Mouse (Mus musculus) naive thymus-derived CD4-positive, alpha-beta T cell, adult 5 months (primary cell): ENCODE results near the gene Zfp607a. TPM values are rescaled to one million over a fixed set of nuclear protein-coding genes. Genes with fewer than 3 reads are reported as not detected.

Experiments used
- polyA plus RNA-seq: library from polyadenylated mRNA; unstranded; fragments of 100-300 nt; shearing (Covaris generic); gene quantifications from one replicate; pipeline ENCODE4 v1.2.1, GENCODE M21; 2017

Gene Zfp607a
- polyA plus RNA-seq = 9.5 TPM

DNA sequence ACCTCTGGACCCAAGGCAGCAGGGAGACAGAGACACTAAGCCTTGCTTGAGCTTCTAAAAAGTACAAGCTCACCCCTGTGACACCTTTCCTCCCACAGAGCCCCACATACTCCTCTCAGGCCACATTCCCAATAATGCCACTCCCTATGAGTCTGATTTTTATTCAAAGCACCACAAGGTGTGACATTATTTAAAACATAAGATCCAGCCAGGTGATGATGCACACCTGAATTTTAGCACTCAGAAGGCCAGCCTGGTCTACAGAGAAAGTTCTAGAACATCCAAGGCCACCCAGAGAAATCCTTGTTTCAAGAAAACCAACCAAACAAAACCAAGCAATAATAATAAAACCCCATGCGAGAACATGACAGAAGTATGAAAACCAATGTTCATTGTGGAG lies at the start of gene Zfp607a:
TSS of gene Zfp607a (plus strand) at position 301 of the 400 bp plus-strand sequence.

DNA sequence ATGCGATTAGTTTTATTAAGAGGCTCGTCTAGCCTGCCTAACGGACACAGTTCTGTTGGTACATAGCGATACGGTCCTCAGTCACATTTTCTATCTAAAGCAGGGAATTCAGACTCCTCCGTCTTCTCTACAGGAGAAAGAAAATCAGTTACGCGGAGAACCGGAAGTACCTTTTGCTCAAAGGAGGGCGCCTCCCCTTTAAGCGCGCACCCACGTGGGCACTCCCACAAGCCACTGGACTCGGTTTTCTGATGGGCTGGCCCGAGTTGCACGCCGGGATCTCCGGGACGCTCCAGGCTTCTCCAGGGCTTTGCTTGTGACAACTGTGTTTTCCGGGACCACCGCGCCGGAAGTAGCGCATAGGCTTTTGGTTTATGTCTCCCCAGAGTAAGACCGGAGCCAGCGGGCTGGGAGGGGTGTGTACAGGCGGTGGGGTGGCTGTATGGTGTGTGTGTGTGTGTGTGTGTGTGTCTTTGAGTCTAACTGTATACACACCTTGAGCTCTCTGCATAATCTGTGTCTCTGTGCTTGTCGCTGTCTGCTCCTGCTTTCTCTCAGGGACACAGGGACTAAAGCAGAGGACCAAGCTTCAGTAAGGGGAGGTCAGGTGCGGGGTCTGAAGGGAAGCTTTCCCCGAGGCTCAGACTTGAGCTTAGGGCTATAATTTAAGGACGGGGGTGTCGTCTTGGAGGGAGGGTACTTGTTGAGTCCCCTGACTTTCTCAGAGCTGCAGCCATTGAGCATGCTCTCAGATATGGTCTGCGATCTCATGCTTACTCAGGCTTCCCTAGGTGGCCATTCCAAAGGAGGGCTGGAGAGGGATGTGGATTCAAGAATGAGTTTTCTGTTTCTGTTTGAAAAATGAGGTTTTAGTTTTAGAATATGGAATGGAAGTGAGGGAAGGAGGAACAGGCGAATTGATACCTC lies 18.7 kb upstream of the Zfp607a start, which contains the start of gene Zfp59:
TSS of gene Zfp59 (plus strand) at position 285 of the 927 bp plus-strand sequence.

DNA sequence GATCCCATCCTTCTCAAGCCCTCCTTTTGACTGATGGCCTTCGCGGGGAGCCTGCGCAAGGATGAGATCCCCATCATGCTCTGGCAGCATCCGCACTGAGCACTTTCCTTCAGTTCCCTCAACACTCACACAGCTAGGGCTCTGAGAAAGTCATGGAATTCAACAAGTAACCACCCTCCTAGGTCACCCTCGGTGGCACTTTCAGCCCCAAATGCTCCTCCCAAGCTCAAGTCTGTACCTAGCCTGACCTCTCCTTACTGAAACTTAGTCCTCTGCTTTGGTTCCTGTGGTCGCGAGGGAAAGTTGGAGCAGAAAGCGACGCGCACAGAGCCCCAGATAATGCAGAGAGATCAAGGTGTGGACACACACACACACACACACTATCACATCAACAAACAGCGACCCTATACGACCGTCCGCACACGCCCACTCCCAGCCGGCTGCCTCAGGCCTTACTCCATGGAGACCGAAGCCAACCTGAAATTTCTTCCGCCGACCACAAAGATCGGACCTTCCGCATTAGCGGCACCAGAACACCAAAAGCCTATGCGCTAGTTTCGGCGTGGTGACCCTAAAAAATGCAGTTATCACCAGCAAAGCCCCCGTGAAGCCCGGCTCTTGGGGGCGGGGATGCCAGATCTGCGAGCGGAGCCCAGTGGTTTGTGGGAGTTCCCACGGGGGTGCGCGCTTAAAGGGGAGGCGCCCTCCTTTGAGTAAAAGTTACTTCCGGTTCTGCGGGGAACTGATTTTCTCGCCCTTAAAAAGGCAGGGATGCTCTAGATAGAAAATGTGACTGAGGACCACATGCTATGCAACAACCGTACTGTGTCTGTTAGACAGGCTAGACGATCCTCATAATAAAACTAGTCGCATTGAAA lies 71.7 kb downstream of the Zfp607a start, which contains the start of gene Zfp974:
TSS of gene Zfp974 (minus strand) at position 643 of the 878 bp plus-strand sequence.

Other genes starting within 250 kb of the Zfp607a start
- gene Ttc9b, start 203.6 kb upstream of the Zfp607a start, polyA plus RNA-seq = not detected
- gene Map3k10, start 182.9 kb upstream of the Zfp607a start, polyA plus RNA-seq = 14.8 TPM
- gene Zfp607b, start 168.2 kb upstream of the Zfp607a start, polyA plus RNA-seq = 3.0 TPM
- 11.7 TPM for gene Zfp60, start 126.1 kb upstream of the Zfp607a start, polyA plus RNA-seq
- 1.7 TPM for gene Zfp626, start 50.3 kb upstream of the Zfp607a start, polyA plus RNA-seq
- 5.3 TPM for gene Zfp59, start 18.9 kb upstream of the Zfp607a start, polyA plus RNA-seq
- 5.0 TPM for gene Zfp974, start 71.9 kb downstream of the Zfp607a start, polyA plus RNA-seq
- 7.3 TPM for gene Zfp780b, start 121.6 kb downstream of the Zfp607a start, polyA plus RNA-seq
- 7.9 TPM for gene Zfp850, start 156.6 kb downstream of the Zfp607a start, polyA plus RNA-seq
- gene Psmc4, start 192.6 kb downstream of the Zfp607a start, polyA plus RNA-seq = 174 TPM
- not detected for gene Fcgbp, start 213.7 kb downstream of the Zfp607a start, polyA plus RNA-seq